Mouse (Mus musculus) thymus, adult 2 months (tissue): Measurements from ENCODE around the gene Cep68. TPM values are rescaled to one million over a fixed set of nuclear protein-coding genes. Genes with fewer than 3 reads are reported as not detected.

Source experiments
- DNase-seq: peaks from one replicate; pipeline ENCODE4 v3.0.0; 2021
- H3K27ac ChIP-seq: fragments of 200-500 bp; 2 replicates; pipeline ENCODE4 v1.5.1; 2012; ENCODE audit warnings: low read length, control low read depth; ENCODE audit not compliant: control insufficient read depth, insufficient read depth
- H3K27me3 ChIP-seq: fragments of 200-500 bp; 2 replicates; pipeline ENCODE4 v1.6.1; 2012; ENCODE audit warnings: mild to moderate bottlenecking, low read length, moderate library complexity, mixed read lengths; ENCODE audit not compliant: control insufficient read depth, insufficient read depth
- H3K36me3 ChIP-seq: fragments of 200-500 bp; 2 replicates; pipeline ENCODE4 v1.6.1; 2012; ENCODE audit warnings: mild to moderate bottlenecking, low read length, moderate library complexity; ENCODE audit not compliant: control insufficient read depth, insufficient read depth
- H3K4me1 ChIP-seq: fragments of 200-500 bp; replicated peaks from 2 replicates; pipeline ENCODE4 v1.6.1; 2012; ENCODE audit warnings: low read length; ENCODE audit not compliant: control insufficient read depth, insufficient read depth
- H3K4me3 ChIP-seq: fragments of 200-500 bp; 2 replicates; pipeline ENCODE4 v1.5.1; 2012; ENCODE audit warnings: mild to moderate bottlenecking, low read length, control low read depth, moderate library complexity; ENCODE audit not compliant: control insufficient read depth, insufficient read depth
- CTCF ChIP-seq: fragments of 200-500 bp; IDR thresholded peaks from 2 replicates; pipeline ENCODE4 v1.5.1; 2012; ENCODE audit warnings: mild to moderate bottlenecking, control low read depth, low read length, moderate library complexity, borderline replicate concordance; ENCODE audit not compliant: control insufficient read depth, poor library complexity, insufficient read depth; ENCODE audit errors: extremely low read depth
- POLR2A ChIP-seq: fragments of 200-500 bp; IDR thresholded peaks from 2 replicates; pipeline ENCODE4 v1.6.1; 2012; ENCODE audit warnings: mild to moderate bottlenecking, low read length, control low read depth, moderate library complexity; ENCODE audit not compliant: control insufficient read depth, poor library complexity, insufficient read depth; ENCODE audit errors: extremely low read depth
- WGBS: fragments of 180-500 bp; shearing (Covaris S2); methylation state at CpG from one replicate; pipeline ENCODE4 v1.1.7; 2018; 5-methylcytosine and 5-hydroxymethylcytosine counted together
- polyA plus RNA-seq: library from polyadenylated mRNA; depleted of rRNA; stranded (reverse); fragments of >200 nt; gene quantifications from 2 replicates; pipeline ENCODE4 v1.2.3, GENCODE M21; 2012

The Cep68 gene
- polyA plus RNA-seq, 1 experiment, result 31.6 TPM

GRCm38 (mm10) chr11:20248277-20248676, 952 bp downstream of the Cep68 start:
- no peaks in the 10 kb centered on the region for H3K27me3 ChIP-seq
- peak; percentile 60 for DNase-seq
- no peak overlapping the region for H3K27ac ChIP-seq
- H3K4me1 ChIP-seq, result peaks cover 10% of the 10 kb centered on the region
- TF ChIP-seq POLR2A (no peak), CTCF (no peak)
- no peak overlapping the region for H3K4me3 ChIP-seq
- no peaks in the 10 kb centered on the region for H3K36me3 ChIP-seq
- WGBS, result 2% methylated on average over 4 of the region's 4 CpGs

GRCm38 (mm10) chr11:20247146-20247855, 1.9 kb downstream of the Cep68 start:
- no peak for DNase-seq
- H3K27me3 ChIP-seq, result no peaks in the 10 kb centered on the region
- peaks cover 13% of the 10 kb centered on the region for H3K4me1 ChIP-seq
- TF ChIP-seq CTCF (no peak), POLR2A (no peak)
- 84% methylated on average over 8 of the region's 8 CpGs for WGBS
- no peak overlapping the region for H3K4me3 ChIP-seq
- no peaks in the 10 kb centered on the region for H3K36me3 ChIP-seq
- no peak overlapping the region for H3K27ac ChIP-seq

GRCm38 (mm10) chr11:20246616-20247015, 2.6 kb downstream of the Cep68 start:
- DNase-seq, result no peak
- H3K27ac ChIP-seq, result no peak overlapping the region
- no peak for TF ChIP-seq CTCF
- no peak for TF ChIP-seq POLR2A
- 44% methylated on average over 1 of the region's 1 CpGs for WGBS
- H3K4me3 ChIP-seq, result no peak overlapping the region
- no peaks in the 10 kb centered on the region for H3K27me3 ChIP-seq
- peaks cover 13% of the 10 kb centered on the region for H3K4me1 ChIP-seq
- no peaks in the 10 kb centered on the region for H3K36me3 ChIP-seq

DNA sequence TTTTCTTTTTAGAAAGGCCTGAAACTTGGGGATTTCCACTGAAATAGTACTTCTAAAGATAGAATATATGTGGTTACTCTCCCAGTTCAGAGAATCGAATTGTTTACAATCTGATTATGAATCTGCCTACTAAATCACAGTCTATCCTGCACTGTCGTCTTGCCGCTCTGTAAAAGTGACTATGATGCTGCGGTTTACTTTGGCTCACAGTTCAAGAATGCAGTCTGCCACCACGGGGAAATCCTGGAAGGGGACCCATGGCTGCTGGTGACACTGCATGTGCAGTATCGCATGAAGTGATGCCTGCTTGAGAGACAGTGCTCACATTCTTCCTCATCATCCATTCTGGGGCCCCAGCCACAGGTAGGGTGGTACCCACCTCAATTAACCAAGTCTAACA, 3.9 kb downstream of the Cep68 start:
- TF ChIP-seq CTCF (no peak), POLR2A (no peak)
- no peak for DNase-seq
- Histone ChIP-seq H3K4me1 (peaks cover 13% of the 10 kb centered on the region), H3K27me3 (no peaks in the 10 kb centered on the region), H3K27ac (no peak overlapping the region), H3K4me3 (no peak overlapping the region), H3K36me3 (peaks cover 11% of the 10 kb centered on the region)
- 82% methylated on average over 6 of the region's 6 CpGs for WGBS

DNA sequence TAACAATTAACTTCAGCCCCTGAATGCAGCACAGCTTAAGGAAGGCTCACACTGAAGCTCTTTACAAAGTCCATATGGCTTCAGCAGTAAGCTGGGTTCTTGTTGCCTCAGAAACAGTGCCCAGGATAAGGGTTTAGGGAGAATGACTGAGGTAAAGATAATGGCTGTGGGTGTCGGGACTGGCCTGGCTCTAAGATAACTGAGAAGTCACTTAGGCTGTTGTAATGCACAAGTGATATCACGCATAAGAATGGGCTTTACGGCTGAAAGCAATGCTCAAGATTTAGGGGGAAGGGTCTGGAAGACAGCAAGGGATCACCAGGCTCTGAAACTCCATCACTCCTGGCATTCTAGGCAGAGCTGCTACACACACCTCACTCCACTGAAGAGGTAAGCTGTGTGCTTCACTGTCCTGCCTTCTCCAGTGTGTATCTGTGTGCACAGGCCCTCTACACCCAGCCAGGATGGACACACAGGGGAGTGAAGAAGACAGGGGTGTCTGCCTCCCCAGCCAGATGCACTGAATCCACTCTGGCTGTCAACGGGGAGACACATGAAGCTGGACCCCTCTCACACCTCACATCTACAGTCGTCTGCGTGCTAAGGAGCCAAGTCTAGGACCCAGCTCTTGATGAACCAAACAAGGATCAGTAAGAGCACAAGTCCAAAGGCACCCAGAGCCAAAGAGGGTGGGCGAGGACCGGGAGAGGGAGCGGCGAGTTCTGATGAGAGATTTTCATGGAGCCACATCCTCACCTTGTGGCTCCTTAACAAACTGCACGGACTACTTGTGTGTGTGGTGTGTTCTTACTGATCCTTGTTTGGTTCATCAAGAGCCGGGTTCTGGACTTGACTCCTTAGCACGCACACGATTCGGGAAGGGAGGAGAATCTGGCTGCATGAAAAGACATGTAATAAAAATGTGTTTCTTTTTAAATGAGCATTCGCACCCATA, 4.6 kb downstream of the Cep68 start:
- H3K4me3 ChIP-seq, result no peak overlapping the region
- TF ChIP-seq POLR2A, result no peak
- TF ChIP-seq CTCF, result no peak
- peaks cover 11% of the 10 kb centered on the region for H3K4me1 ChIP-seq
- H3K27ac ChIP-seq, result no peak overlapping the region
- peaks cover 18% of the 10 kb centered on the region for H3K36me3 ChIP-seq
- 96% methylated on average over 16 of the region's 16 CpGs for WGBS
- no peak for DNase-seq
- no peaks in the 10 kb centered on the region for H3K27me3 ChIP-seq

GRCm38 (mm10) chr11:20243214-20243913, 5.9 kb downstream of the Cep68 start:
- no peak overlapping the region for H3K27ac ChIP-seq
- peaks cover 29% of the 10 kb centered on the region for H3K36me3 ChIP-seq
- TF ChIP-seq POLR2A (no peak), CTCF (no peak)
- no peaks in the 10 kb centered on the region for H3K27me3 ChIP-seq
- DNase-seq, result no peak
- 60% methylated on average over 9 of the region's 9 CpGs for WGBS
- H3K4me1 ChIP-seq, result peaks cover 10% of the 10 kb centered on the region
- H3K4me3 ChIP-seq, result no peak overlapping the region
